Mouse (Mus musculus) thymus, adult 2 months (tissue): ENCODE results near the gene Adipoq.

Source experiments
- CTCF ChIP-seq: fragments of 200-500 bp; IDR thresholded peaks from 2 replicates; pipeline ENCODE4 v1.5.1; 2012; ENCODE audit warnings: mild to moderate bottlenecking, control low read depth, low read length, moderate library complexity, borderline replicate concordance; ENCODE audit not compliant: control insufficient read depth, poor library complexity, insufficient read depth; ENCODE audit errors: extremely low read depth
- POLR2A ChIP-seq: fragments of 200-500 bp; IDR thresholded peaks from 2 replicates; pipeline ENCODE4 v1.6.1; 2012; ENCODE audit warnings: mild to moderate bottlenecking, low read length, control low read depth, moderate library complexity; ENCODE audit not compliant: control insufficient read depth, poor library complexity, insufficient read depth; ENCODE audit errors: extremely low read depth

GRCm38 (mm10) chr16:23159749-23160148 is 13.4 kb downstream of the Adipoq start:
- TF ChIP-seq CTCF: no peak
- no peak for TF ChIP-seq POLR2A
